Mouse (Mus musculus) fibroblast of lung, adult 2 months (primary cell): ENCODE measurements around the gene Sox15.

Experiments used
- DNase-seq: peaks from one replicate; pipeline ENCODE4 v3.0.0-alpha.2; 2011; ENCODE audit warnings: low read depth

Sox15 gene

DNA sequence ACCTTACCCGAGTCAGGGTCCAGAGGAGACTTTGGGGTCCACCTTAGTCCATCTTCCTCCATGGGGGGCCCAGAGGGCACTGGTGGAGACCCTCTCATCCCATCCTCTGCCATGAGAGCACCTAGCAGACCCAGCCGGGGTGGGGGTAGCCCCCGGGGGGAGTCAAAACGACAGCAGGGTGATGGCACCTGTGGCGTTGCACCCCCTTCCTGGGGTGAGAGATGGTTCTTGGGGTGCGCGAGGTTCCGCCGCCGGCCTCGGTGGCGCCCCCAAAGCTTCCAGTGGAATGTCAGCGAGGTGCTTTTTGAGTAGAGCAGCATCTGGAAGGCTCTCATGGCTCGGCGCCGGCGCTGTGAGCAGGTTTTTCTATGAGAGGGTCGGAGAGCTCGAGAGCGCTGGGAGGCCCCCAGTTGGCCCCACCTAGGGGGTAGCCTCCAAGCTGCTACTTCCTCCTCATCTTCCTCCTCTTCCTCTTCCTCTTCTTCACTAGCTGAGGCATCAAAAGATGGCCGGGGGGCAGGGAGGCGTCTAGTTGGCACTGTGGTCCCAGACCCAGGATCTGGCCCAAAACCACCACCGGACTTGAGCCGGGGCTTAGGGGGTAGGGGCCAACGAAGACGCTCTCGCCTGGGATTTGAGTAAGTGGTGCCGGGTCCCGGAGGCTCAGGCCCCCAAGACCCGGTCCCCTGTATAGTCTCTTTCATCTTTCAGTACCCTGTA is 25.2 kb downstream of the Sox15 start:
- DNase-seq = no peak

GRCm38 (mm10) chr11:69681314-69682208 is 26.4 kb downstream of the Sox15 start, which contains the start of gene Senp3:
Gene Senp3 (minus strand): TSS chr11:69682084.
- DNase-seq = peak; percentile 86

- no peak for DNase-seq
Measured at GRCm38 (mm10) chr11:69682209-69682839, 27.2 kb downstream of the Sox15 start.

GRCm38 (mm10) chr11:69682840-69683533 is 27.9 kb downstream of the Sox15 start:
- peak; percentile 78 for DNase-seq

GRCm38 (mm10) chr11:69683576-69683975 is 28.5 kb downstream of the Sox15 start:
- no peak for DNase-seq

GRCm38 (mm10) chr11:69684128-69684745 is 29.1 kb downstream of the Sox15 start:
- no peak for DNase-seq

DNA sequence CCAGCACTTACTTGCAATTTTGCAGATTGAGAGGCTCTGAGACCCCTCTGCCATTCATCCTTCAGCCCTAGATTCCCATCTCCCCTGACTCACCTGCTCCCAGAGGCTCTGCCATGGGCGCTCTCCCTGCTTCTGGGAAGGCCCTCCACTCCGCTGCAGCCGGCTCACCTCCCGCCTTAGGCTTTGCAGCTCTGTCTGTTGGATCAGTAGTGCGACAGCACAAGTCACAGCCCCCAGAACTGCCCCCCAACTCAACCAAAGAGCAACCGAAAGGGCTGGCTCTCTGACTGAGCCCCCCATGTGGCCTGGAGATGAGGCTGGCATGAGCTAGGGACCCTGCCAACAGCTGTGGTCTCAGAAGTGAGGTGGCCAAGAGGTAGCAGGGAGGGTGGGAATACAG is 29.8 kb downstream of the Sox15 start:
- DNase-seq = no peak

DNA sequence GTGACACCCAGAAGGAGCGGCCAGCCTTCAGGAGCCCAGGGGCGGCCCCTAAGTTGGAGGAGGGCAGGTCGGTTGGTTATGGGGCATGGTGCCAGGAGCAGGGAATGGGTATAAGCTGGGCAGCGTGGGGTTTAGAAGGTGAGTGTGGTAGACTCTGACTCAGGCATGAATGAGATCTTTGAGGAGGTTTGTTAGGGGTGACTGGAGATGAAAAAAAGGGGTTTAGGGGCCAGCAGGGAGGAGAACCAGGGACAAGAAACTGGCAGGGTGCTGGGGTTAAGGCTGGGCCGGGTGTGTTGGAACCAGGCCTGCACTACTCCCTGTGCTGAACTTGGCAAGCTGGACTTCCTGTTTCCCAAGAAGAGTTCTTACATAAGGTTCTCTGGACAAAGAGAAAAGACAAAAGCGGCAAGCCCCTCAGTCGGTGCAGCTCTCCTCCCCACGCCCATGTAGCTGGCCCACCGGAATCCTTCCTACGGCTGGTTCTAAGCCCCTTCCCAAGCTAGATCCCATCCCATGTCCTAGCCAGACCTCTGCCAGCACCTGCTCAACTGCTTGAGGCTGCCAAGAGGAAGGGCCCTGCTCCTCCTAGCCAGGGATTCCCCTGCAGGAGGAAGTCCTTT is 30.5 kb downstream of the Sox15 start, which contains the start of gene Tnfsf13:
TSS of gene Tnfsf13 (minus strand) at position 259 of the 623 bp plus-strand sequence.
- peak; percentile 88 for DNase-seq

DNA sequence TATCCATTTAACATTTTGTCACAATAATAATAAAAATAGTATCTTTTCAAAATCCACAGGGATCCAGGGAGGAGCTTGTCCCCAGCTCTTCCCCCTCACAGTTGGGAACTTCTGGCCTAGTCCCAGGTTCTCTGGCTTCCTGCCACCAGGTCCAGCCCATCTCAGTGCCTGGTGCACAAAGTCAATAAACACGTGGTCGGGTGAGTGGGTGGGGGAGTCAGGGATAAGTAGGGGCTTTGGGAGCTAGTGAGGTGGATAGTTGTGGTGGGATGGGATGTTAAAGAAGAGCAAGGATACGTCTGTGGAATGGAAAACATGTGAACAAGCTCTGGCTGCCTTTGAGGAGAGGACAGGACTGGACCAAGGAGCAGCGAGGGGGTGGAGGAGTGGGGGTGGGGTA is 31.3 kb downstream of the Sox15 start:
- DNase-seq = no peak

DNA sequence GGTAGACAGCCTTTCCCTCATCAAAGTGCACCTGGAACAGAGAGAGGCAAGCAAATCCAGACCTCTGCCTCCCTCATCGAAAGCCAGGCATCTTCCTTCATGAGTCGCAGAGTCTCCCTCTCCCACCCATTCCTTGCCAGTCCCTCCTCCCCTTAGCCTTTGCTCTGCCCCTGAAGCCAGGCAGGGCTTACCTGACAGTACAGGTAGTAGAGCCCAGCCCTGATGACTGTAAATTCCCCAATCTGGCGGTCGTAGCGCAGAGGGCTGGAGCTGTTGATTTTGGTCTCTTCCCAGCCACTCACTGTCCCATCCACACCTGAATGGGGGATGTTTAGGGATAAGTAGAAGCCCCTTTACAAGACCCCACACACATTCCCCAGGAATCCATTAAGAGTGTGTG is 31.9 kb downstream of the Sox15 start:
- no peak for DNase-seq

DNA sequence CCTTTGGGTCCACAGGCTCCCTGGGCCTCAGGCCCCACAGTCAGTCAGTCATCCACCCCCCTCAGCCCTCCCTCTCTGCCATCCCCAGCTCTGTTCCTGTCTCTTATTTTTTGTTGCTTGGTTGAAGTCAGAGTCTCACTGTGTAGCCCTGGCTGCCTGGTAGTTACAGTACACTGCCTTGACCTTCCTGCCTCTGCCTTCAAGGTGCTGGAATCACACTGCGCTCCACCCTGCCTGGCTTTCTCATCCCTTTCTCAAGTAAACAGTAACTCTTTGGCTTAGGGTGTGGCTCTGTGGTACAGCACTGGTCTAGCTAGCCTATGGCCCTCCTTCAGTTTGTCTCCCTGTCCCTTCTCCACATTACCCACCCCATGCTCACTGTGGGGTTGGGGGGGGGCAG is 34.8 kb downstream of the Sox15 start:
- no peak for DNase-seq

DNA sequence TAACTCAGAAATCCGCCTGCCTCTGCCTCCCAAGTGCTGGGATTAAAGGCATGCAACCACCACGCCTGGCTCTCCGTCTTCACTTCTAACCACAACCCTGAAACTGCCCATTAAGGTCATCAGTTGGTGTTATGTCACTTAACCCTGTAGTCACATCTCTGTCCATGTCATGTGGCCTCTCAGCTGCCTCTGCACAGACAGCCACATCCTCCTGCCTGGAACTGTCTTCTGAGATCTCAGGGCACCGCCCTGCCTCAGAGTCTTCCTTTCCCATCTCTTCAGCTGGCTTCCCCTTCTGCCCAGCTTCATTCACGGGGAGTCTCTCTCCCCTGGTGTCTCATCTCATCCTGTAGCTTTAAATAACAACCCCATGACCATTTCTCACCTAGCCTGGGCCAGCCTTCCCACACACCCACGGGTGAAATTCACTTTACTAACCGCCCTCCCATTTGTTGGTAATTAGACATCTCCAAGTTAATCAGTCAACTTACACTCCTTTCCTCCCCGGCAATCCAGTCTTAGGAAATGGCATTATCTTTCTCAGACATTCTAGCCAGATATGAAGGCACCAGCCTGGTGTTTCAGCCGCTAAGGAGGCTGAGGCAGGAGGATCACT is 37.2 kb downstream of the Sox15 start:
- DNase-seq = no peak

DNA sequence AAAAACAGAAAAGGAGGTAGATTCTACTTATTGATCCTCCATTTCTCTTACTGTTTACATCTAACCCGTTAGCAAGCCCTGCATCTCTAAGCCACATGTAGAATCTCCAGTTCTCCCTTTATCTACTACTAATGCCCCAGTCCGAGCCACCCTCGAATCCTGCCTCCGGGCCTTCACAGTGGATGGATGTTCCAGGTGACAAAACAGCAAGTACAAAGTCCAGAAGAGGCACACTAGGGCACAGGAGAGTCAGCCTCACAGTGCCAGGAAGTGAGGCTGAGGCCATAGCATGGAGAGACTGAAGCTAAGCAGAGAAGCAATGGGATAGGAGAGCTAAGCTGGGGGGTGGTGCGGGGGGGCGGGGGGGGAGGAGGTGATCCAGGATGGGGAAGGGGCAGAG is 37.7 kb downstream of the Sox15 start:
- no peak for DNase-seq

DNA sequence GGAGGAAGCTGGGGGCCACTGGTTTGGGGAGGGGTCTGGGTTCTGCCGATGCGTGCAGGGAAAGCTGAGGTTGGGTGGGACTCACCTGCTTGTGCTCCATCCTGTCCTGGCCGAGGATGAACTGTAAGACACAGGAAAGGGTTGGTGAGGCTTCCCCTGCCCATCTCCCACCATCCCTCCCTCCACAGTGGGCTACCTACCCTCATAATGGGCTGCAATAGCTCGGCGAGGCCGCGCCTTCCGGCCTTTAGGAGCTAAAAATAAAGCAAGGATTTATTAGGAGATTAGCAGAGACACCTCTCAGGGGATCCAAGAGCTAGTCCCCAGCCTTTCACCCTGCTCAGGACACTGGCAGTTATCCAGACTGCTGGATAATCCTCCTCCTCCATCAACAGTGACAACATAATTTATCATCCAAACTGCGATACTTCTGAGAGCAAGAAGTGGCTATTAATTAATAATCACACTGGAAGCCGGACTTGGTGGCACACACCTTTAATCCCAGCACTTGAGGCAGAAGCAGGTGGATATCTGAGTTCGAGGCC is 38.4 kb downstream of the Sox15 start:
- DNase-seq = no peak

GRCm38 (mm10) chr11:69695046-69695360 is 39.9 kb downstream of the Sox15 start:
- DNase-seq = no peak

GRCm38 (mm10) chr11:69695361-69696181 is 40.5 kb downstream of the Sox15 start, which contains the start of the genes Tnfsf12 and Tnfsfm13:
Gene Tnfsf12 (minus strand): TSS chr11:69695849.
Gene Tnfsfm13 (minus strand): TSS chr11:69696098.
- no peak for DNase-seq

GRCm38 (mm10) chr11:69697396-69697795 is 42.3 kb downstream of the Sox15 start:
- no peak for DNase-seq

DNA sequence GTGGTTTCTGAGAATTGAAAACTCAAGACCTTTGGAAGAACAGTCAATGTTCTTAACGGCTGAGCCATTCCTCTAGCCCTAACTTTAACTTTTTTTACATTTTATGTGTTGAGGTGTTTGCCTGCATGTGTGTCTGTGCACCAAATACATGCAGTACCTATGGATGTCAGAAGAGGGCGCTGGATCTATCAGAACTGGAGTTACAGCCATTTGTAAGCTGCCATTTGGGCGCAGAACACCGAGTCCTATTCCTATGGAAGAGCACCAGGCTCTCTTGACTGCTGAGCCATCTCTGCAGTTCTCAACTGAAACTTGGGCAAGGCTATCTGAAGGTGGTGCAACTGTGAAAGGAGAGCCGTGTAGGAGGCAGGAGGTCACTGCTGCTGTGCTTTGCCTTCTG is 43.5 kb downstream of the Sox15 start:
- no peak for DNase-seq

GRCm38 (mm10) chr11:69699595-69699994 is 44.5 kb downstream of the Sox15 start:
- DNase-seq = no peak
